In genomic region chr6:115823850-115824464, GRCm38 (mm10) we compare ENCODE assay signal across 8 mouse cellular contexts. TPM values are rescaled to one million over a fixed set of nuclear protein-coding genes. Genes with fewer than 3 reads are reported as not detected.
DNase-seq lines count a peak whose midpoint lies in the region; ATAC-seq and TF ChIP-seq lines count a peak whose summit lies in the region.
"Not testable (repeated sequence)": the region's sequence is repeated elsewhere in the genome, so short reads cannot be mapped to it uniquely, and the experiment has no call there.

No protein-coding gene starts in this region.

- H3K4me3 ChIP-seq in C2C12 (ENCODE audit: insufficient read depth, poor library complexity, severe bottlenecking); kidney, adult 2 months (ENCODE audit: insufficient read depth, low read depth, low read length); midbrain, embryonic 16.5 days (ENCODE audit: low read depth, low read length): not testable (repeated sequence)
- H3K4me3 ChIP-seq in embryonic facial prominence, embryonic 13.5 days: peak overlapping the region; percentile 23; the same call in 1 of the 2 replicates
- peak overlapping the region in 1 of 2 experiments; percentile 18; a peak in 1 of 4 replicates for H3K4me3 ChIP-seq in heart, embryonic 14.5 days (ENCODE audit: control insufficient read depth in 1 of 2, insufficient read depth in 1 of 2, low read depth in 1 of 2, low read length in 2 of 2)
- peak overlapping the region in 1 of 2 experiments; percentile 7; a peak in 1 of 4 replicates for H3K4me3 ChIP-seq in liver, embryonic 14.5 days (ENCODE audit: insufficient read depth in 1 of 2, low read depth in 2 of 2, low read length in 2 of 2)

- ATAC-seq in embryonic facial prominence, embryonic 13.5 days (ENCODE audit: insufficient number of reproducible peaks, insufficient read depth, low FRiP score, low TSS enrichment, low read depth): peak; percentile 85
- peak; percentile 85 for ATAC-seq in heart, embryonic 14.5 days (ENCODE audit: insufficient number of reproducible peaks, insufficient read depth, low FRiP score, low read depth)
- peak; percentile 95 for ATAC-seq in liver, embryonic 14.5 days (ENCODE audit: insufficient read depth)
- peak; percentile 78; the same call in 1 of the 2 replicates for ATAC-seq in midbrain, embryonic 16.5 days

- DNase-seq in adrenal gland, postnatal 25 days: peak; percentile 49
- peak; percentile 71 for DNase-seq in kidney, adult 2 months
- DNase-seq in liver, embryonic 14.5 days (ENCODE audit: low read depth in 3 of 3, low spot score in 3 of 3): peak; percentile 36 to 81 (median 77)
- DNase-seq in spleen, postnatal 4 days (ENCODE audit: low spot score in 2 of 2): peak; percentile 78 to 86

- H3K27me3 ChIP-seq in C2C12 (ENCODE audit: control insufficient read depth, insufficient read depth, insufficient read length): peaks cover 20% of the 10 kb centered on the region
- H3K27me3 ChIP-seq in embryonic facial prominence, embryonic 13.5 days; heart, embryonic 14.5 days (ENCODE audit: control insufficient read depth, insufficient read depth, low read length); kidney, adult 2 months (replicated peaks; ENCODE audit: control insufficient read depth, insufficient read depth, low read length); liver, embryonic 14.5 days (ENCODE audit: control insufficient read depth, insufficient read depth, low read length); midbrain, embryonic 16.5 days (ENCODE audit: control insufficient read depth, insufficient read depth, low read depth, low read length): not testable (repeated sequence)

- TF ChIP-seq CTCF in C2C12 (IDR thresholded peaks at IDR 0.05; ENCODE audit: control insufficient read depth, insufficient read depth, insufficient read length): peak; percentile 38
- peak; percentile 73 for TF ChIP-seq CTCF in kidney, adult 2 months (conservative IDR thresholded peaks at IDR 0.05; ENCODE audit: insufficient read depth, insufficient read length, low read depth, low read length)
- TF ChIP-seq CTCF in liver, embryonic 14.5 days (IDR thresholded peaks at IDR 0.05; ENCODE audit: low read depth): peak; percentile 79

- not testable (repeated sequence) for TF ChIP-seq POLR2A in kidney, adult 2 months (IDR thresholded peaks at IDR 0.05; ENCODE audit: low read depth, low read length)

- not testable (repeated sequence) for H3K79me2 ChIP-seq in C2C12 (ENCODE audit: control insufficient read depth, insufficient read depth)

- TF ChIP-seq EP300 in liver, embryonic 14.5 days (IDR thresholded peaks at IDR 0.05; ENCODE audit: low read depth): not testable (repeated sequence)

- H3K27ac ChIP-seq in embryonic facial prominence, embryonic 13.5 days; heart, embryonic 14.5 days (replicated peaks in 1 of 2; ENCODE audit: control insufficient read depth in 1 of 2, insufficient read depth in 1 of 2, low read depth in 2 of 2, low read length in 2 of 2); kidney, adult 2 months (ENCODE audit: insufficient read depth, low read depth, low read length); midbrain, embryonic 16.5 days (ENCODE audit: low read length): not testable (repeated sequence)
- H3K27ac ChIP-seq in liver, embryonic 14.5 days: peak overlapping the region; percentile 0

- not testable (repeated sequence) for H3K79me3 ChIP-seq in C2C12 (ENCODE audit: low read depth)

- not testable (repeated sequence) for H3K4me1 ChIP-seq in embryonic facial prominence, embryonic 13.5 days; heart, embryonic 14.5 days (ENCODE audit: control insufficient read depth in 2 of 2, insufficient read depth in 2 of 2, low read length in 2 of 2); kidney, adult 2 months (ENCODE audit: control insufficient read depth, insufficient read depth, low read length); midbrain, embryonic 16.5 days (ENCODE audit: control insufficient read depth, insufficient read depth, low read length)
- H3K4me1 ChIP-seq in liver, embryonic 14.5 days (replicated peaks; ENCODE audit: control insufficient read depth in 2 of 2, insufficient read depth in 2 of 2, low read length in 1 of 2): peaks cover 18 to 29% of the 10 kb centered on the region in 2 experiments

- not testable (repeated sequence) for H3K9ac ChIP-seq in embryonic facial prominence, embryonic 13.5 days; heart, embryonic 14.5 days (ENCODE audit: low read length); liver, embryonic 14.5 days (replicated peaks); midbrain, embryonic 16.5 days (ENCODE audit: low read depth, low read length)

- WGBS in embryonic facial prominence, embryonic 13.5 days: 3% methylated on average over 5 of the region's 11 CpGs
- WGBS in heart, embryonic 14.5 days: 5% methylated on average over 4 of the region's 11 CpGs
- WGBS in kidney, adult 2 months: 3% methylated on average over 6 of the region's 11 CpGs
- WGBS in liver, embryonic 14.5 days (ENCODE audit: insufficient replicate concordance): 0% methylated on average over 5 of the region's 11 CpGs
- WGBS in midbrain, embryonic 16.5 days: 2% methylated on average over 5 of the region's 11 CpGs

- not testable (repeated sequence) for H3K36me3 ChIP-seq in C2C12 (ENCODE audit: control insufficient read depth, insufficient read depth); embryonic facial prominence, embryonic 13.5 days; heart, embryonic 14.5 days (ENCODE audit: control insufficient read depth, insufficient read depth, low read length); kidney, adult 2 months (ENCODE audit: control insufficient read depth, insufficient read depth, low read length); liver, embryonic 14.5 days (replicated peaks; ENCODE audit: control insufficient read depth, insufficient read depth, low read depth); midbrain, embryonic 16.5 days (ENCODE audit: control insufficient read depth, insufficient read depth, low read length)

- H3K9me3 ChIP-seq in embryonic facial prominence, embryonic 13.5 days; heart, embryonic 14.5 days (ENCODE audit: control insufficient read depth, low read length); liver, embryonic 14.5 days (ENCODE audit: control insufficient read depth, low read length); midbrain, embryonic 16.5 days (replicated peaks; ENCODE audit: control insufficient read depth, low read length, poor library complexity, severe bottlenecking): not testable (repeated sequence)

- peak overlapping the region; percentile 49 for H3K4me2 ChIP-seq in embryonic facial prominence, embryonic 13.5 days
- H3K4me2 ChIP-seq in heart, embryonic 14.5 days (ENCODE audit: low read length): peak overlapping the region; percentile 58
- peak overlapping the region; percentile 49 for H3K4me2 ChIP-seq in liver, embryonic 14.5 days (ENCODE audit: low read depth)
- H3K4me2 ChIP-seq in midbrain, embryonic 16.5 days (ENCODE audit: low read length): peak overlapping the region; percentile 24; the same call in 1 of the 2 replicates

- not testable (repeated sequence) for H3ac ChIP-seq in C2C12 (ENCODE audit: control insufficient read depth, insufficient read length, low read depth)

RNA-seq across cellular contexts. Expression of gene Efcab12, which starts 14.3 kb away (rescaled TPM):
- not detected for polyA plus RNA-seq in C2C12 (2012; fragmentation: generic; extraction: Trizol)
- total RNA-seq in adrenal gland, postnatal 25 days (2021): 1.9 TPM in 1 of 2 replicates, not detected in the other
- 0.62 and 0.81 TPM in 2 replicates for polyA plus RNA-seq in embryonic facial prominence, embryonic 13.5 days (2015; fragmentation: Nextera tagmentation; extraction: Ambion mirVana)
- 0.42 and 0.47 TPM in 2 replicates for polyA plus RNA-seq in heart, embryonic 14.5 days (2014; fragmentation: Nextera tagmentation; extraction: Ambion mirVana)
- polyA plus RNA-seq in kidney, adult 2 months (2012; rRNA removed): 2.2 and 2.3 TPM in 2 replicates
- 0.09 and 0.11 TPM in 2 replicates for polyA plus RNA-seq in liver, embryonic 14.5 days (2012; rRNA removed)
- 0.06 TPM in 1 of 2 replicates, not detected in the other for polyA plus RNA-seq in liver, embryonic 14.5 days (2014; fragmentation: Nextera tagmentation; extraction: Ambion mirVana)
- polyA plus RNA-seq in midbrain, embryonic 16.5 days (2015; fragmentation: Nextera tagmentation; extraction: Ambion mirVana): 3.1 and 3.2 TPM in 2 replicates

RNA-seq across cellular contexts. Expression of gene Rpl32, which starts 15.4 kb away (rescaled TPM):
- 5,589 TPM for polyA plus RNA-seq in C2C12 (2012; fragmentation: generic; extraction: Trizol)
- 1,141 and 1,199 TPM in 2 replicates for total RNA-seq in adrenal gland, postnatal 25 days (2021)
- polyA plus RNA-seq in embryonic facial prominence, embryonic 13.5 days (2015; fragmentation: Nextera tagmentation; extraction: Ambion mirVana): 2,295 and 2,526 TPM in 2 replicates
- 1,410 and 1,566 TPM in 2 replicates for polyA plus RNA-seq in heart, embryonic 14.5 days (2014; fragmentation: Nextera tagmentation; extraction: Ambion mirVana)
- 499 and 560 TPM in 2 replicates for polyA plus RNA-seq in kidney, adult 2 months (2012; rRNA removed)
- 986 and 1,878 TPM in 2 replicates for polyA plus RNA-seq in liver, embryonic 14.5 days (2012; rRNA removed)
- polyA plus RNA-seq in liver, embryonic 14.5 days (2014; fragmentation: Nextera tagmentation; extraction: Ambion mirVana): 1,452 and 1,510 TPM in 2 replicates
- polyA plus RNA-seq in midbrain, embryonic 16.5 days (2015; fragmentation: Nextera tagmentation; extraction: Ambion mirVana): 855 and 922 TPM in 2 replicates

RNA-seq across cellular contexts. Expression of gene Mbd4, which starts 29.2 kb away (rescaled TPM):
- polyA plus RNA-seq in C2C12 (2012; fragmentation: generic; extraction: Trizol): 1.4 TPM
- total RNA-seq in adrenal gland, postnatal 25 days (2021): 4.0 and 4.8 TPM in 2 replicates
- 26.0 and 27.9 TPM in 2 replicates for polyA plus RNA-seq in embryonic facial prominence, embryonic 13.5 days (2015; fragmentation: Nextera tagmentation; extraction: Ambion mirVana)
- polyA plus RNA-seq in heart, embryonic 14.5 days (2014; fragmentation: Nextera tagmentation; extraction: Ambion mirVana): 7.6 and 9.6 TPM in 2 replicates
- polyA plus RNA-seq in kidney, adult 2 months (2012; rRNA removed): 1.6 and 1.9 TPM in 2 replicates
- 3.8 and 6.4 TPM in 2 replicates for polyA plus RNA-seq in liver, embryonic 14.5 days (2012; rRNA removed)
- 5.8 and 9.3 TPM in 2 replicates for polyA plus RNA-seq in liver, embryonic 14.5 days (2014; fragmentation: Nextera tagmentation; extraction: Ambion mirVana)
- polyA plus RNA-seq in midbrain, embryonic 16.5 days (2015; fragmentation: Nextera tagmentation; extraction: Ambion mirVana): 8.9 and 10.1 TPM in 2 replicates

RNA-seq across cellular contexts. Expression of gene Ift122, which starts 29.3 kb away (rescaled TPM):
- 13.4 TPM for polyA plus RNA-seq in C2C12 (2012; fragmentation: generic; extraction: Trizol)
- total RNA-seq in adrenal gland, postnatal 25 days (2021): 19.2 and 22.2 TPM in 2 replicates
- 26.2 and 29.0 TPM in 2 replicates for polyA plus RNA-seq in embryonic facial prominence, embryonic 13.5 days (2015; fragmentation: Nextera tagmentation; extraction: Ambion mirVana)
- 22.6 and 23.6 TPM in 2 replicates for polyA plus RNA-seq in heart, embryonic 14.5 days (2014; fragmentation: Nextera tagmentation; extraction: Ambion mirVana)
- polyA plus RNA-seq in kidney, adult 2 months (2012; rRNA removed): 29.2 and 33.1 TPM in 2 replicates
- 1.6 and 1.7 TPM in 2 replicates for polyA plus RNA-seq in liver, embryonic 14.5 days (2012; rRNA removed)
- polyA plus RNA-seq in liver, embryonic 14.5 days (2014; fragmentation: Nextera tagmentation; extraction: Ambion mirVana): 1.9 TPM in 2 replicates
- 35.2 and 36.8 TPM in 2 replicates for polyA plus RNA-seq in midbrain, embryonic 16.5 days (2015; fragmentation: Nextera tagmentation; extraction: Ambion mirVana)

RNA-seq across cellular contexts. Expression of gene Cand2, which starts 49.6 kb away (rescaled TPM):
- polyA plus RNA-seq in C2C12 (2012; fragmentation: generic; extraction: Trizol): 8.2 TPM
- 11.2 and 14.1 TPM in 2 replicates for total RNA-seq in adrenal gland, postnatal 25 days (2021)
- polyA plus RNA-seq in embryonic facial prominence, embryonic 13.5 days (2015; fragmentation: Nextera tagmentation; extraction: Ambion mirVana): 42.2 and 45.8 TPM in 2 replicates
- polyA plus RNA-seq in heart, embryonic 14.5 days (2014; fragmentation: Nextera tagmentation; extraction: Ambion mirVana): 46.9 and 48.3 TPM in 2 replicates
- polyA plus RNA-seq in kidney, adult 2 months (2012; rRNA removed): 4.0 and 4.3 TPM in 2 replicates
- 2.4 and 2.8 TPM in 2 replicates for polyA plus RNA-seq in liver, embryonic 14.5 days (2012; rRNA removed)
- 1.7 and 2.5 TPM in 2 replicates for polyA plus RNA-seq in liver, embryonic 14.5 days (2014; fragmentation: Nextera tagmentation; extraction: Ambion mirVana)
- 9.8 and 10.3 TPM in 2 replicates for polyA plus RNA-seq in midbrain, embryonic 16.5 days (2015; fragmentation: Nextera tagmentation; extraction: Ambion mirVana)
